Mouse (Mus musculus) ZHBTc4 (cell line): Measurements from ENCODE around the gene Olfr661.

ENCODE experiments used
- DNase-seq: peaks from one replicate; pipeline ENCODE4 v3.0.0-alpha.2; 2011; ENCODE audit warnings: low read depth, low spot score

Gene Olfr661

GRCm38 (mm10) chr7:104686201-104686600 is at the start of gene Olfr661:
Olfr661 (plus strand) TSS chr7:104686501.
- no peak for DNase-seq

GRCm38 (mm10) chr7:104646841-104647482 is 39.3 kb upstream of the Olfr661 start, which contains the start of gene Olfr658:
Olfr658 (minus strand) TSS chr7:104647305.
- DNase-seq, result peak; percentile 68

- no peak for DNase-seq
Measured at GRCm38 (mm10) chr7:104666453-104666852, 19.8 kb upstream of the Olfr661 start, which contains the start of gene Olfr659. Olfr659 (plus strand) TSS chr7:104666753.
